Mouse (Mus musculus): Measurements from ENCODE around the gene Crim1. TPM values are rescaled to one million over a fixed set of nuclear protein-coding genes. Genes with fewer than 3 reads are reported as not detected.

The Crim1 gene
- polyA plus RNA-seq, 1 experiment, result 36.1 TPM

GRCm38 (mm10) chr17:78256534-78256933 is 56.5 kb downstream of the Crim1 start:
- 56% methylated on average over 8 of the region's 8 CpGs for WGBS
- Histone ChIP-seq H3K4me1 (ENCODE audit: control insufficient read depth, insufficient read depth, insufficient read length, low read length) (peaks cover 6% of the 10 kb centered on the region; the same call in 1 of the 2 replicates), H3K36me3 (ENCODE audit: control insufficient read depth, insufficient read depth, low read length) (no peaks in the 10 kb centered on the region), H3K4me3 (ENCODE audit: low read depth, low read length) (no peak overlapping the region), H3K27ac (ENCODE audit: insufficient read depth, low read depth, low read length) (no peak overlapping the region), H3K27me3 (ENCODE audit: control insufficient read depth, insufficient read depth, low read length) (no peaks in the 10 kb centered on the region)
- TF ChIP-seq CTCF (IDR thresholded peaks at IDR 0.05; ENCODE audit: extremely low read depth, insufficient read length, insufficient replicate concordance, low read depth, low read length) (no peak), POLR2A (IDR thresholded peaks at IDR 0.05; ENCODE audit: low read depth, low read length) (no peak)

GRCm38 (mm10) chr17:78261684-78262083 is 61.6 kb downstream of the Crim1 start:
- TF ChIP-seq CTCF (IDR thresholded peaks at IDR 0.05; ENCODE audit: extremely low read depth, insufficient read length, insufficient replicate concordance, low read depth, low read length) (no peak), POLR2A (IDR thresholded peaks at IDR 0.05; ENCODE audit: low read depth, low read length) (no peak)
- H3K4me3 ChIP-seq (ENCODE audit: low read depth, low read length), result no peak overlapping the region
- 57% methylated on average over 4 of the region's 4 CpGs for WGBS
- no peak overlapping the region for H3K27ac ChIP-seq (ENCODE audit: insufficient read depth, low read depth, low read length)
- H3K27me3 ChIP-seq (ENCODE audit: control insufficient read depth, insufficient read depth, low read length), result no peaks in the 10 kb centered on the region
- H3K4me1 ChIP-seq (ENCODE audit: control insufficient read depth, insufficient read depth, insufficient read length, low read length), result peaks cover 2% of the 10 kb centered on the region; the same call in 1 of the 2 replicates
- H3K36me3 ChIP-seq (ENCODE audit: control insufficient read depth, insufficient read depth, low read length), result no peaks in the 10 kb centered on the region

- 66% methylated on average over 11 of the region's 11 CpGs for WGBS
- no peaks in the 10 kb centered on the region for H3K27me3 ChIP-seq (ENCODE audit: control insufficient read depth, insufficient read depth, low read length)
- H3K4me1 ChIP-seq (ENCODE audit: control insufficient read depth, insufficient read depth, insufficient read length, low read length), result no peaks in the 10 kb centered on the region
- no peak overlapping the region for H3K4me3 ChIP-seq (ENCODE audit: low read depth, low read length)
- no peak for TF ChIP-seq CTCF (IDR thresholded peaks at IDR 0.05; ENCODE audit: extremely low read depth, insufficient read length, insufficient replicate concordance, low read depth, low read length)
- H3K27ac ChIP-seq (ENCODE audit: insufficient read depth, low read depth, low read length), result no peak overlapping the region
- H3K36me3 ChIP-seq (ENCODE audit: control insufficient read depth, insufficient read depth, low read length), result no peaks in the 10 kb centered on the region
Measured at GRCm38 (mm10) chr17:78264116-78264515, 64.1 kb downstream of the Crim1 start.

GRCm38 (mm10) chr17:78265135-78265534 is 65.1 kb downstream of the Crim1 start:
- H3K27me3 ChIP-seq (ENCODE audit: control insufficient read depth, insufficient read depth, low read length), result no peaks in the 10 kb centered on the region
- H3K4me1 ChIP-seq (ENCODE audit: control insufficient read depth, insufficient read depth, insufficient read length, low read length), result no peaks in the 10 kb centered on the region
- H3K36me3 ChIP-seq (ENCODE audit: control insufficient read depth, insufficient read depth, low read length), result no peaks in the 10 kb centered on the region
- WGBS, result 87% methylated on average over 7 of the region's 7 CpGs
- H3K27ac ChIP-seq (ENCODE audit: insufficient read depth, low read depth, low read length), result no peak overlapping the region
- H3K4me3 ChIP-seq (ENCODE audit: low read depth, low read length), result no peak overlapping the region
- no peak for TF ChIP-seq CTCF (IDR thresholded peaks at IDR 0.05; ENCODE audit: extremely low read depth, insufficient read length, insufficient replicate concordance, low read depth, low read length)
- no peak for TF ChIP-seq POLR2A (IDR thresholded peaks at IDR 0.05; ENCODE audit: low read depth, low read length)

GRCm38 (mm10) chr17:78266271-78266670 is 66.2 kb downstream of the Crim1 start:
- TF ChIP-seq CTCF (IDR thresholded peaks at IDR 0.05; ENCODE audit: extremely low read depth, insufficient read length, insufficient replicate concordance, low read depth, low read length) (no peak), POLR2A (IDR thresholded peaks at IDR 0.05; ENCODE audit: low read depth, low read length) (no peak)
- no peaks in the 10 kb centered on the region for H3K36me3 ChIP-seq (ENCODE audit: control insufficient read depth, insufficient read depth, low read length)
- WGBS, result 84% methylated on average over 2 of the region's 2 CpGs

GRCm38 (mm10) chr17:78268591-78268990 is 68.5 kb downstream of the Crim1 start:
- Histone ChIP-seq H3K4me1 (ENCODE audit: control insufficient read depth, insufficient read depth, insufficient read length, low read length) (peaks cover 6% of the 10 kb centered on the region; the same call in 1 of the 2 replicates), H3K4me3 (ENCODE audit: low read depth, low read length) (no peak overlapping the region), H3K27me3 (ENCODE audit: control insufficient read depth, insufficient read depth, low read length) (no peaks in the 10 kb centered on the region), H3K27ac (ENCODE audit: insufficient read depth, low read depth, low read length) (no peak overlapping the region), H3K36me3 (ENCODE audit: control insufficient read depth, insufficient read depth, low read length) (no peaks in the 10 kb centered on the region)
- TF ChIP-seq POLR2A (IDR thresholded peaks at IDR 0.05; ENCODE audit: low read depth, low read length) (no peak), CTCF (IDR thresholded peaks at IDR 0.05; ENCODE audit: extremely low read depth, insufficient read length, insufficient replicate concordance, low read depth, low read length) (no peak)
- 75% methylated on average over 4 of the region's 4 CpGs for WGBS

More at GRCm38 (mm10) chr17:78266271-78266670, 66.2 kb downstream of the Crim1 start:
- Histone ChIP-seq H3K4me3 (ENCODE audit: low read depth, low read length) (no peak overlapping the region), H3K27me3 (ENCODE audit: control insufficient read depth, insufficient read depth, low read length) (no peaks in the 10 kb centered on the region), H3K4me1 (ENCODE audit: control insufficient read depth, insufficient read depth, insufficient read length, low read length) (0 out of 2 replicates have a peak, but pooled peaks cover 1% of the 10 kb centered on the region), H3K27ac (ENCODE audit: insufficient read depth, low read depth, low read length) (no peak overlapping the region)

- Histone ChIP-seq H3K36me3 (ENCODE audit: control insufficient read depth, insufficient read depth, low read length) (no peaks in the 10 kb centered on the region), H3K27ac (ENCODE audit: insufficient read depth, low read depth, low read length) (no peak overlapping the region), H3K27me3 (ENCODE audit: control insufficient read depth, insufficient read depth, low read length) (no peaks in the 10 kb centered on the region), H3K4me3 (ENCODE audit: low read depth, low read length) (no peak overlapping the region), H3K4me1 (ENCODE audit: control insufficient read depth, insufficient read depth, insufficient read length, low read length) (peaks cover 7% of the 10 kb centered on the region; the same call in 1 of the 2 replicates)
- WGBS, result 93% methylated on average over 8 of the region's 8 CpGs
- TF ChIP-seq POLR2A (IDR thresholded peaks at IDR 0.05; ENCODE audit: low read depth, low read length), result no peak
- TF ChIP-seq CTCF (IDR thresholded peaks at IDR 0.05; ENCODE audit: extremely low read depth, insufficient read length, insufficient replicate concordance, low read depth, low read length), result no peak
Measured at GRCm38 (mm10) chr17:78269311-78269710, 69.3 kb downstream of the Crim1 start.

All from small intestine, adult 2 months (tissue).